Mouse (Mus musculus) erythroblast, embryonic 14.5 days (primary cell): ENCODE data around the gene Dclk3.

Source experiments
- GATA1 ChIP-seq: IDR thresholded peaks from 2 replicates; pipeline ENCODE4 v1.6.1; 2012; ENCODE audit warnings: low read length, inconsistent platforms, mixed read lengths
- TAL1 ChIP-seq: IDR thresholded peaks from 3 replicates; pipeline ENCODE4 v1.6.1; 2012; ENCODE audit warnings: low read length, inconsistent platforms, mixed read lengths

GRCm38 (mm10) chr9:111534744-111535423, 96.0 kb downstream of the Dclk3 start:
- TF ChIP-seq GATA1 (no peak), TAL1 (no peak)
